Mouse (Mus musculus) neural tube, embryonic 11.5 days (tissue): ENCODE measurements around the gene Hoxb4. TPM values are rescaled to one million over a fixed set of nuclear protein-coding genes. Genes with fewer than 3 reads are reported as not detected.

Experiments used
- ATAC-seq: fragments of 200-750 bp; cut with Nextera tagmentation; 2 replicates; pipeline ENCODE4 v1.8.0; 2017; ENCODE audit warnings: moderate number of reproducible peaks, mild to moderate bottlenecking, moderate TSS enrichment, moderate library complexity; ENCODE audit not compliant: insufficient read depth, low FRiP score, low TSS enrichment
- DNase-seq: peaks from one replicate; pipeline ENCODE4 v3.0.0-alpha.2; 2015; ENCODE audit warnings: low spot score
- H3K27ac ChIP-seq: fragments of 300-500 bp; sonication (generic); 2 replicates; pipeline ENCODE4 v1.5.1; 2014; ENCODE audit warnings: low read depth, mild to moderate bottlenecking, low read length
- H3K27me3 ChIP-seq: fragments of 300-500 bp; sonication (generic); 2 replicates; pipeline ENCODE4 v1.6.1; 2014; ENCODE audit warnings: mild to moderate bottlenecking, low read length, mixed read lengths; ENCODE audit not compliant: control insufficient read depth, insufficient read depth
- H3K36me3 ChIP-seq: fragments of 300-500 bp; sonication (generic); 2 replicates; pipeline ENCODE4 v1.6.1; 2014; ENCODE audit warnings: mild to moderate bottlenecking, low read length, moderate library complexity, mixed read lengths; ENCODE audit not compliant: control insufficient read depth, insufficient read depth
- H3K4me1 ChIP-seq: fragments of 300-500 bp; sonication (generic); 2 replicates; pipeline ENCODE4 v1.6.1; 2014; ENCODE audit warnings: low read length, mixed read lengths; ENCODE audit not compliant: control insufficient read depth, insufficient read depth
- H3K4me2 ChIP-seq: fragments of 300-500 bp; sonication (generic); 2 replicates; pipeline ENCODE4 v1.6.1; 2014; ENCODE audit warnings: low read depth, mild to moderate bottlenecking, moderate library complexity
- H3K4me3 ChIP-seq: fragments of 300-500 bp; sonication (generic); 2 replicates; pipeline ENCODE4 v1.5.1; 2014; ENCODE audit warnings: low read depth, low read length
- H3K9ac ChIP-seq: fragments of 300-500 bp; sonication (generic); 2 replicates; pipeline ENCODE4 v1.6.1; 2014; ENCODE audit warnings: mild to moderate bottlenecking, low read length
- H3K9me3 ChIP-seq: fragments of 300-500 bp; sonication (generic); 2 replicates; pipeline ENCODE4 v1.6.1; 2016; ENCODE audit warnings: low read length; ENCODE audit not compliant: control insufficient read depth
- WGBS: fragments of 180-500 bp; shearing (Covaris S2); extraction: QIAGEN DNeasy Blood & Tissue Kit; methylation state at CpG from one replicate; pipeline ENCODE4 v1.1.7; 2014; 5-methylcytosine and 5-hydroxymethylcytosine counted together
- polyA plus RNA-seq: library from polyadenylated mRNA; unstranded; fragments of >200 nt; fragmentation: Nextera tagmentation; extraction: Ambion mirVana; gene quantifications from 2 replicates; pipeline ENCODE4 v1.2.1, GENCODE M21; 2014

The Hoxb4 gene
- polyA plus RNA-seq, 1 experiment from 2014 or later = 3.8 TPM

GRCm38 (mm10) chr11:96295092-96295835 lies 22.8 kb upstream of the Hoxb4 start:
- WGBS = under 1% methylated on average over 30 of the region's 30 CpGs
- DNase-seq = no peak
- Histone ChIP-seq H3K27ac (peak overlapping the region; percentile 100), H3K9ac (peak overlapping the region; percentile 100), H3K4me1 (peaks cover 17% of the 10 kb centered on the region), H3K27me3 (0 out of 2 replicates have a peak, but pooled peaks cover 2% of the 10 kb centered on the region), H3K36me3 (no peaks in the 10 kb centered on the region), H3K4me3 (peak overlapping the region; percentile 96), H3K9me3 (no peaks in the 10 kb centered on the region), H3K4me2 (peak overlapping the region; percentile 100)
- no peak for ATAC-seq

- no peaks in the 10 kb centered on the region for H3K36me3 ChIP-seq
- H3K4me2 ChIP-seq = peak overlapping the region; percentile 100
- WGBS = 3% methylated on average over 2 of the region's 2 CpGs
- ATAC-seq (no peak), DNase-seq (no peak)
- 0 out of 2 replicates have a peak, but pooled peaks cover 2% of the 10 kb centered on the region for H3K27me3 ChIP-seq
- H3K4me3 ChIP-seq = peak overlapping the region; percentile 96
- H3K27ac ChIP-seq = peak overlapping the region; percentile 100
- peaks cover 20% of the 10 kb centered on the region for H3K4me1 ChIP-seq
- H3K9me3 ChIP-seq = no peaks in the 10 kb centered on the region
- peak overlapping the region; percentile 100 for H3K9ac ChIP-seq
These were observed 21.1 kb upstream of the Hoxb4 start for GRCm38 (mm10) chr11:96296997-96297396.

GRCm38 (mm10) chr11:96297428-96297827 lies 20.6 kb upstream of the Hoxb4 start:
- peak overlapping the region; percentile 100 for H3K27ac ChIP-seq
- peak overlapping the region; percentile 100 for H3K9ac ChIP-seq
- H3K4me2 ChIP-seq = peak overlapping the region; percentile 100
- H3K9me3 ChIP-seq = no peaks in the 10 kb centered on the region
- H3K36me3 ChIP-seq = no peaks in the 10 kb centered on the region
- no peak for ATAC-seq
- H3K4me1 ChIP-seq = peaks cover 20% of the 10 kb centered on the region
- no peak for DNase-seq
- WGBS = 8% methylated on average over 3 of the region's 3 CpGs
- peak overlapping the region; percentile 96 for H3K4me3 ChIP-seq
- H3K27me3 ChIP-seq = 0 out of 2 replicates have a peak, but pooled peaks cover 2% of the 10 kb centered on the region

GRCm38 (mm10) chr11:96297968-96298635 lies 20.0 kb upstream of the Hoxb4 start:
- peak overlapping the region; percentile 100 for H3K9ac ChIP-seq
- DNase-seq (no peak), ATAC-seq (no peak)
- H3K27me3 ChIP-seq = 0 out of 2 replicates have a peak, but pooled peaks cover 2% of the 10 kb centered on the region
- no peaks in the 10 kb centered on the region for H3K9me3 ChIP-seq
- H3K4me1 ChIP-seq = peaks cover 20% of the 10 kb centered on the region
- H3K4me3 ChIP-seq = peak overlapping the region; percentile 96
- 4% methylated on average over 11 of the region's 11 CpGs for WGBS
- H3K27ac ChIP-seq = peak overlapping the region; percentile 100
- H3K4me2 ChIP-seq = peak overlapping the region; percentile 100
- H3K36me3 ChIP-seq = no peaks in the 10 kb centered on the region

- peaks cover 20% of the 10 kb centered on the region for H3K4me1 ChIP-seq
- peak overlapping the region; percentile 96 for H3K4me3 ChIP-seq
- H3K4me2 ChIP-seq = peak overlapping the region; percentile 100
- H3K9me3 ChIP-seq = no peaks in the 10 kb centered on the region
- peak overlapping the region; percentile 100 for H3K9ac ChIP-seq
- no peak for DNase-seq
- WGBS = under 1% methylated on average over 66 of the region's 66 CpGs
- H3K36me3 ChIP-seq = no peaks in the 10 kb centered on the region
- H3K27ac ChIP-seq = peak overlapping the region; percentile 100
- ATAC-seq = no peak
- 0 out of 2 replicates have a peak, but pooled peaks cover 2% of the 10 kb centered on the region for H3K27me3 ChIP-seq
These were observed 19.0 kb upstream of the Hoxb4 start for GRCm38 (mm10) chr11:96298895-96299667.

GRCm38 (mm10) chr11:96299781-96300180 lies 18.3 kb upstream of the Hoxb4 start:
- no peak for ATAC-seq
- no peaks in the 10 kb centered on the region for H3K9me3 ChIP-seq
- H3K36me3 ChIP-seq = no peaks in the 10 kb centered on the region
- H3K9ac ChIP-seq = peak overlapping the region; percentile 100
- DNase-seq = no peak
- H3K27me3 ChIP-seq = 0 out of 2 replicates have a peak, but pooled peaks cover 2% of the 10 kb centered on the region
- peak overlapping the region; percentile 100 for H3K27ac ChIP-seq
- peak overlapping the region; percentile 100 for H3K4me2 ChIP-seq
- WGBS = under 1% methylated on average over 9 of the region's 9 CpGs
- H3K4me1 ChIP-seq = peaks cover 20% of the 10 kb centered on the region
- peak overlapping the region; percentile 96 for H3K4me3 ChIP-seq

GRCm38 (mm10) chr11:96300354-96301063 lies 17.6 kb upstream of the Hoxb4 start:
- DNase-seq (no peak), ATAC-seq (no peak)
- Histone ChIP-seq H3K9me3 (no peaks in the 10 kb centered on the region), H3K36me3 (no peaks in the 10 kb centered on the region; the same call in 1 of the 2 replicates), H3K9ac (peak overlapping the region; percentile 100), H3K4me3 (peak overlapping the region; percentile 96), H3K27me3 (0 out of 2 replicates have a peak, but pooled peaks cover 2% of the 10 kb centered on the region), H3K4me1 (peaks cover 21% of the 10 kb centered on the region), H3K27ac (peak overlapping the region; percentile 100), H3K4me2 (peak overlapping the region; percentile 100)
- 2% methylated on average over 33 of the region's 35 CpGs for WGBS

- no peak for ATAC-seq
- Histone ChIP-seq H3K27me3 (0 out of 2 replicates have a peak, but pooled peaks cover 2% of the 10 kb centered on the region), H3K9ac (peak overlapping the region; percentile 100), H3K4me3 (peak overlapping the region; percentile 96), H3K4me2 (peak overlapping the region; percentile 100), H3K27ac (peak overlapping the region; percentile 100), H3K36me3 (no peaks in the 10 kb centered on the region; the same call in 1 of the 2 replicates), H3K4me1 (peaks cover 26% of the 10 kb centered on the region), H3K9me3 (no peaks in the 10 kb centered on the region)
- no peak for DNase-seq
- 6% methylated on average over 10 of the region's 10 CpGs for WGBS
These were observed 17.0 kb upstream of the Hoxb4 start for GRCm38 (mm10) chr11:96301064-96301431.
